Mouse (Mus musculus) forebrain, embryonic 16.5 days (tissue): ENCODE measurements around the gene Sf3a3. TPM values are rescaled to one million over a fixed set of nuclear protein-coding genes. Genes with fewer than 3 reads are reported as not detected.
"Not testable (repeated sequence)": the region's sequence is repeated elsewhere in the genome, so short reads cannot be mapped to it uniquely, and the experiment has no call there.

ENCODE experiments used
- ATAC-seq: fragments of 200-750 bp; cut with Nextera tagmentation; 2 replicates; pipeline ENCODE4 v1.8.0; 2017; ENCODE audit warnings: mild to moderate bottlenecking, moderate library complexity
- H3K27ac ChIP-seq: fragments of 300-500 bp; sonication (generic); 2 replicates; pipeline ENCODE4 v1.5.1; 2014; ENCODE audit warnings: low read length, control low read depth
- H3K27me3 ChIP-seq: fragments of 300-500 bp; sonication (generic); replicated peaks from 2 replicates; pipeline ENCODE4 v1.6.1; 2014; ENCODE audit warnings: low read length; ENCODE audit not compliant: control insufficient read depth, insufficient read depth
- H3K36me3 ChIP-seq: fragments of 300-500 bp; sonication (generic); 2 replicates; pipeline ENCODE4 v1.6.1; 2014; ENCODE audit not compliant: control insufficient read depth, insufficient read depth
- H3K4me1 ChIP-seq: fragments of 300-500 bp; sonication (generic); replicated peaks from 2 replicates; pipeline ENCODE4 v1.6.1; 2014; ENCODE audit warnings: low read length; ENCODE audit not compliant: control insufficient read depth, insufficient read depth
- H3K4me2 ChIP-seq: fragments of 300-500 bp; sonication (generic); 2 replicates; pipeline ENCODE4 v1.6.1; 2014; ENCODE audit warnings: mild to moderate bottlenecking, low read length, control low read depth
- H3K4me3 ChIP-seq: fragments of 300-500 bp; sonication (generic); replicated peaks from 2 replicates; pipeline ENCODE4 v1.5.1; 2014; ENCODE audit warnings: mild to moderate bottlenecking, low read length, control low read depth
- H3K9ac ChIP-seq: fragments of 300-500 bp; sonication (generic); replicated peaks from 2 replicates; pipeline ENCODE4 v1.6.1; 2014; ENCODE audit warnings: low read depth, low read length, control low read depth
- H3K9me3 ChIP-seq: fragments of 300-500 bp; sonication (generic); 2 replicates; pipeline ENCODE4 v1.6.1; 2016; ENCODE audit warnings: low read length; ENCODE audit not compliant: control insufficient read depth
- WGBS: fragments of 180-500 bp; shearing (Covaris S2); extraction: QIAGEN DNeasy Blood & Tissue Kit; methylation state at CpG from one replicate; pipeline ENCODE4 v1.1.7; 2014; 5-methylcytosine and 5-hydroxymethylcytosine counted together
- polyA plus RNA-seq: library from polyadenylated mRNA; unstranded; fragments of >200 nt; fragmentation: Nextera tagmentation; extraction: Ambion mirVana; gene quantifications from 2 replicates; pipeline ENCODE4 v1.2.1, GENCODE M21; 2015

The Sf3a3 gene
- polyA plus RNA-seq, 1 experiment from 2014 or later = 128 TPM

GRCm38 (mm10) chr4:124704797-124705474, 9.6 kb upstream of the Sf3a3 start:
- no peak overlapping the region for H3K9ac ChIP-seq
- no peak overlapping the region for H3K4me2 ChIP-seq
- no peak overlapping the region for H3K4me3 ChIP-seq
- peaks cover 10% of the 10 kb centered on the region for H3K27me3 ChIP-seq
- WGBS = 23% methylated on average over 11 of the region's 11 CpGs
- peaks cover 50% of the 10 kb centered on the region for H3K4me1 ChIP-seq
- no peak overlapping the region for H3K27ac ChIP-seq
- no peak for ATAC-seq
- no peaks in the 10 kb centered on the region for H3K9me3 ChIP-seq
- H3K36me3 ChIP-seq = no peaks in the 10 kb centered on the region

GRCm38 (mm10) chr4:124705661-124706269, 8.8 kb upstream of the Sf3a3 start:
- Histone ChIP-seq H3K27ac (no peak overlapping the region), H3K4me1 (peaks cover 44% of the 10 kb centered on the region), H3K4me2 (no peak overlapping the region), H3K9ac (no peak overlapping the region), H3K4me3 (no peak overlapping the region), H3K9me3 (no peaks in the 10 kb centered on the region), H3K36me3 (no peaks in the 10 kb centered on the region), H3K27me3 (peaks cover 10% of the 10 kb centered on the region)
- 87% methylated on average over 23 of the region's 23 CpGs for WGBS
- no peak for ATAC-seq

GRCm38 (mm10) chr4:124707381-124708199, 7.0 kb upstream of the Sf3a3 start:
- H3K4me2 ChIP-seq = not testable (repeated sequence)
- H3K4me1 ChIP-seq = peaks cover 28% of the 10 kb centered on the region

GRCm38 (mm10) chr4:124708200-124708517, 6.4 kb upstream of the Sf3a3 start:
- not testable (repeated sequence) for H3K9ac ChIP-seq, H3K27ac ChIP-seq, H3K4me3 ChIP-seq, H3K36me3 ChIP-seq, ATAC-seq, H3K9me3 ChIP-seq
- 30% methylated on average over 1 of the region's 1 CpGs for WGBS
- Histone ChIP-seq H3K4me1 (peaks cover 28% of the 10 kb centered on the region), H3K27me3 (peaks cover 10% of the 10 kb centered on the region), H3K4me2 (peak overlapping the region; percentile 59; the same call in 1 of the 2 replicates)

More at GRCm38 (mm10) chr4:124707381-124708199, 7.0 kb upstream of the Sf3a3 start:
- H3K9ac ChIP-seq, H3K36me3 ChIP-seq, ATAC-seq, H3K9me3 ChIP-seq, H3K4me3 ChIP-seq, H3K27ac ChIP-seq: not testable (repeated sequence)
- H3K27me3 ChIP-seq = peaks cover 10% of the 10 kb centered on the region
- WGBS = 90% methylated on average over 25 of the region's 25 CpGs

GRCm38 (mm10) chr4:124708518-124709477, 5.8 kb upstream of the Sf3a3 start:
- no peaks in the 10 kb centered on the region for H3K36me3 ChIP-seq
- H3K27ac ChIP-seq = peak overlapping the region; percentile 23; the same call in 1 of the 2 replicates
- H3K4me1 ChIP-seq = peaks cover 23% of the 10 kb centered on the region
- peak; percentile 49; the same call in 1 of the 2 replicates for ATAC-seq
- peak overlapping the region; percentile 35 for H3K4me3 ChIP-seq
- H3K4me2 ChIP-seq = peak overlapping the region; percentile 59
- H3K9me3 ChIP-seq = no peaks in the 10 kb centered on the region
- H3K9ac ChIP-seq = peak overlapping the region; percentile 50
- H3K27me3 ChIP-seq = peaks cover 10% of the 10 kb centered on the region
- 2% methylated on average over 41 of the region's 41 CpGs for WGBS

- Histone ChIP-seq H3K9ac (0 out of 2 replicates have a peak overlapping the region, but pooled peaks have one; percentile 5), H3K4me1 (peaks cover 16% of the 10 kb centered on the region), H3K9me3 (no peaks in the 10 kb centered on the region), H3K4me3 (no peak overlapping the region), H3K36me3 (no peaks in the 10 kb centered on the region), H3K27me3 (peaks cover 10% of the 10 kb centered on the region), H3K4me2 (peak overlapping the region; percentile 35), H3K27ac (no peak overlapping the region)
- WGBS = 7% methylated on average over 18 of the region's 18 CpGs
- ATAC-seq = no peak
Observed at GRCm38 (mm10) chr4:124709961-124710446, 4.6 kb upstream of the Sf3a3 start.

- Histone ChIP-seq H3K4me2 (no peak overlapping the region), H3K27me3 (peaks cover 10% of the 10 kb centered on the region), H3K36me3 (no peaks in the 10 kb centered on the region), H3K4me3 (no peak overlapping the region), H3K9me3 (no peaks in the 10 kb centered on the region), H3K9ac (no peak overlapping the region), H3K27ac (no peak overlapping the region), H3K4me1 (peaks cover 24% of the 10 kb centered on the region)
- WGBS = 11% methylated on average over 5 of the region's 5 CpGs
- no peak for ATAC-seq
Observed at GRCm38 (mm10) chr4:124710776-124711291, 3.7 kb upstream of the Sf3a3 start.

GRCm38 (mm10) chr4:124712618-124713017, 2.0 kb upstream of the Sf3a3 start:
- H3K4me2 ChIP-seq = no peak overlapping the region
- peaks cover 31% of the 10 kb centered on the region for H3K4me1 ChIP-seq
- peaks cover 3% of the 10 kb centered on the region; the same call in 1 of the 2 replicates for H3K36me3 ChIP-seq
- no peak overlapping the region for H3K9ac ChIP-seq
- no peak overlapping the region for H3K4me3 ChIP-seq
- H3K27ac ChIP-seq = no peak overlapping the region
- H3K27me3 ChIP-seq = peaks cover 10% of the 10 kb centered on the region
- ATAC-seq = no peak
- no peaks in the 10 kb centered on the region for H3K9me3 ChIP-seq
- 85% methylated on average over 6 of the region's 6 CpGs for WGBS
